Mouse (Mus musculus): ENCODE measurements around the gene Adk. TPM values are rescaled to one million over a fixed set of nuclear protein-coding genes. Genes with fewer than 3 reads are reported as not detected.
"Not testable (repeated sequence)": the region's sequence is repeated elsewhere in the genome, so short reads cannot be mapped to it uniquely, and the experiment has no call there.

Gene Adk
- total RNA-seq, 2 experiments from 2014 or later = 47.1 to 54.7 TPM

GRCm38 (mm10) chr14:21062766-21063513 is 10.6 kb downstream of the Adk start:
- ATAC-seq (ENCODE audit: poor library complexity, severe bottlenecking) = no peak

- no peak for ATAC-seq (ENCODE audit: poor library complexity, severe bottlenecking)
Measured at GRCm38 (mm10) chr14:21064321-21064720, 11.9 kb downstream of the Adk start.

DNA sequence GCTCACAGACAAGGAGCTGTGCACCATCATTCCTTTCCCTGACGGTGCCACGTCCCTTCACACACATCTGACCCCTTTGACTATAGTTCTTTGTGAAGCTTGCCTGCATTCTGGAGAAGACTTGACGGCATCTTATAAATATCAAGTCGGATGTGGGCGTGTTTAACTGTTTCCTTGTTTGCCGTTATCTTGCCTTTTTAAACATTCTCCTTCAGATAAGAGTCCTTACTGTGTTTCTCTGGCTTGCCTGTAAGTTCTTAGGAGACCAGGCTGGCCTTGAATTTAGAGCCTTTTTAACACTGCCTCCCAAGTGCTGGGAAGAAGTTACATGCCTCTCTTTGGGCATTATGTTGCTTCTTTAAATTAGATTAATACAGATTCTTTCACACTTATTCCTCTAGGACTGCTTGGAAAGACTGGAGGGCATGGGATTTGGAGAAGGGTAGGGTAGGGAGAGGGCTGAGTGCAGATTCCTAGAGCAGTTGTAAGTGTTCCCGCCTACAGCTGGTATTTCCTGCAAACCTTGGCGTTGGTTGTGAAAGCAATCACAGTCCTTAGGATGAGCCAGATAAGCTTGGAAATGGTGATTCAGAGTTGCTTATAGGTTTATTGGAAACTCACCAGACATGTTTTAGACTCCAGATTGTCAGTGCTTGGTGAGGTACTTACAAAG is 13.3 kb downstream of the Adk start:
- no peak for ATAC-seq (ENCODE audit: poor library complexity, severe bottlenecking)

- 0 out of 2 replicates have a peak, but pooled peaks have one; percentile 47 for ATAC-seq (ENCODE audit: poor library complexity, severe bottlenecking)
Measured at GRCm38 (mm10) chr14:21069594-21069993, 17.2 kb downstream of the Adk start.

GRCm38 (mm10) chr14:21073981-21074380 is 21.6 kb downstream of the Adk start:
- ATAC-seq (ENCODE audit: poor library complexity, severe bottlenecking) = no peak

DNA sequence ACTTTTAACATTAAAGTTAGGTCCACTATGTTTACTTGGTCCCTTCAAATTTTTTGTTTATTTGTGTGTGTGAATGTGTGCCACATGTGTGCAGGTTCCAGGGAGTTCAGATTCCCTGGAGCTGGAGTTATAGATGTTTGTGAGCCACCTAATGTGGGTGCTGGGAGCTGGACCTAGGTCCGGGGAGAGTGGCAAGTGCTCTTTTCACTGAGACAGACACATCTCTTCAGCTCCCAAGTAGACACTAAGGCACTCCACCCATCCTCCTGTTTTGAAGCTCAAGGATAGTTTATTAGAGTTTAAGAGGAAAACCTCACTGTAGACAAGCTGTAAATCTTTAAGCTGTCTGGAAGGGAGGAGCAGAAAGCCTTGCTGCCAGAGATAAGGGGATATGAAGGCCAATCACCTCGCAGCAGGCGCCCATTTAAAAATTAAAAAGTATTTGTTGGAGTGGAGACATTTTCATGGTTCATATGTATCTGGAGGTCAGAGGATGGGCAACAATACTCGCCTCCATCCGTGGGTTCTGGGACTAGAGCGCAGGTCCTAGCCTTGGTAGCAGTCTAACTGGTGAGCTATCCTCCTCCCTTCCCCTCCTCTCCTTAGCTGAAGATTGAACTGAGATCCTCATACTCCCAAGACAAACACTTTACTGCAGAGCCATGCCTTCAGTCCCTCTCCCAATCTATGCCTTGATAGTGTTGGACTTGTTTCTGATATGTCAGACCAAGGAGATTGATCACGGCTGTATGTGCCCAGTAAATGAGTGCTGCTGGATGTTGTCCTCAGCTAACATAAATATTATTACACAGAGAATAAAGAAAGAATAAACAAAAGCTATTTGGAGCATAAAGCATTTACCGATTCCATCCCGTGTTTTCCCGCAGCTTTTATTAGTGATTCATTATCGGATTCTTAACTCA is 22.3 kb downstream of the Adk start:
- ATAC-seq (ENCODE audit: poor library complexity, severe bottlenecking) = no peak

GRCm38 (mm10) chr14:21075751-21076500 is 23.6 kb downstream of the Adk start:
- peak; percentile 93 for ATAC-seq (ENCODE audit: poor library complexity, severe bottlenecking)

DNA sequence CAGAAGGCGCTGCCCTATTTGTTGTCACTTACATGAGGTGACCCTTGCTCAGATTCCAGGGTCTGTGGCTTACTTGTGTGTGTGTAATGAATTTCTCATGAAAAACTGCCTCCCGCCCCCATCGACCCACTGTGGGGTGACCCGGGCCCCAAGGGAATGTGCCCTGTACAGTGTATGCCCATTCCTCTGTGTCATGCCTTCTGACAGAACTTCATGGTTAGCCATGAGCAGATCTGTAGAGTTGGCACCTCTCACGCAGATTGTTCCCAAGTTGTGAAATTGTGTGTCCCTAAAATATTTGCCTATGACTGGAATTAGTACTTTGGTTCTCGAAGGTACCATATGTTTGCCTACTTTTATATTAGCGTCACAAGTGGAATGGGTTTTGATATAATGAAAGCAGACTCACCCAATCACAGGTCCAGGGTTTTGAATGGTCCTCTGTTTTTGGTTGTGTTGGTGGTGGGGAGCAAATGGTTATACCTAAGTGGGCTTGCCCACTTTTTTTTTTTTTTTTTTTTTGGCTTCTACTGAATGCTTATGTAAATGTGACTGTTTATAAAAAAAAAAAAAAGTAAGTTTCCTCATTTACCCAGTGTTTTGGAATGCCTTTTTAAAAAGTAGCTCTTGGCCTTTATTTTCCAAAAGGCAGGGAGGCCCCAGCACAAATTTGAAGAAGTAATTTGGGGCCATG is 24.3 kb downstream of the Adk start:
- ATAC-seq (ENCODE audit: poor library complexity, severe bottlenecking) = no peak

GRCm38 (mm10) chr14:21077939-21078338 is 25.6 kb downstream of the Adk start:
- ATAC-seq (ENCODE audit: poor library complexity, severe bottlenecking) = peak; percentile 29

- ATAC-seq (ENCODE audit: poor library complexity, severe bottlenecking) = no peak
Measured at GRCm38 (mm10) chr14:21078511-21078910, 26.1 kb downstream of the Adk start.

GRCm38 (mm10) chr14:21082823-21083222 is 30.4 kb downstream of the Adk start:
- ATAC-seq (ENCODE audit: poor library complexity, severe bottlenecking) = no peak

GRCm38 (mm10) chr14:21085666-21086065 is 33.3 kb downstream of the Adk start:
- ATAC-seq (ENCODE audit: poor library complexity, severe bottlenecking) = no peak

GRCm38 (mm10) chr14:21086106-21086505 is 33.7 kb downstream of the Adk start:
- no peak for ATAC-seq (ENCODE audit: poor library complexity, severe bottlenecking)

- no peak for ATAC-seq (ENCODE audit: poor library complexity, severe bottlenecking)
Measured at GRCm38 (mm10) chr14:21086827-21087351, 34.5 kb downstream of the Adk start.

DNA sequence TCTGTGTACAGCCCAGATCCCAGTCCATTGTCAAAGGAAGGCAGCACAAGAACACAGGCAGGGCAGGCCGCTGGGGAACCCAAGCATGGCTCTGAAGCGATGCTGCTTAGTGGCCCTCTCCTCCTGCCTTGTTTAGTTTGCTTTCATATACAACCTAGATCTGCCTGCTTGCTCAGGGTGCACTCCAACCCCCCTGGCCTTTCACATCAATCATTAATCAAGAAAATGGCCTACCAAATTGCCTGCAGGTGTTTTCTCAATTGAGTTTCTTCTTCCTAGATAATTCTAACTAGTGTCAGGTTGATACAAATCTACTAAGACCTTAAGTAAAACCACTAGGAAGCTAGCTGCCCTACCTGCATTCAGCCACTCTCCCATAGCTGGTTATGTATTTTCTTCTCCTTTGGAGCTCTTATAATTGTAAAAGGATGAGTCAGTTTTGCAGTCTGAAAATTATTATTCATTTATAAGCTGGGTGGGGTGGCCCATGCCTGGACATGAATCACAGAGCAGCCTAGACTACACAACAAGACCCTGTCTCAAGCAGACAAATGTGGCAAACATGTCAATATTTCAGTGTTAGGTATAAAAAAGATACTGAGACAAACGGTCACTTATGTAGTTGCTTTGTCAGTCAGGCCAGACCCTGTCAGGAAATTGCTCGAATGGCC is 35.2 kb downstream of the Adk start:
- ATAC-seq (ENCODE audit: poor library complexity, severe bottlenecking) = no peak

DNA sequence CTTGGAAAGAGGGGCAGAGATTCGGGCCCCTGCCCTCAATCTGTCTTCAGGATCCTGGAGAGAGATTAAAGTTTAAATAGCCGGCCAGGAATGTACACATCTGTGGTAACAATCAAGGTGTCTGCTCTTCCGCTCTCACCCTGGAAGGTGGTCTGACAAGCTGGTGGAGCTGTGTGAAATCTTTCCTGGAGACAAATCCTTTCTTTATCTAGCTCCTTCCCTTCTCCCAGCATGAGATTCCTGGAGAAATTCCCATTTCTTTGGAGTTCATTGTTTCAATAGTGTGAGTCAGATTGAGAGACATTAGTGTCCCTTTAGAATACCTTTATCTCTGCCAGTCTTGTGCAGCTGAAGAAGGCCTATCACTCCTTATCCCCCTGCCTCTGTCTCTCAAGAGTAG is 36.4 kb downstream of the Adk start:
- ATAC-seq (ENCODE audit: poor library complexity, severe bottlenecking) = no peak

DNA sequence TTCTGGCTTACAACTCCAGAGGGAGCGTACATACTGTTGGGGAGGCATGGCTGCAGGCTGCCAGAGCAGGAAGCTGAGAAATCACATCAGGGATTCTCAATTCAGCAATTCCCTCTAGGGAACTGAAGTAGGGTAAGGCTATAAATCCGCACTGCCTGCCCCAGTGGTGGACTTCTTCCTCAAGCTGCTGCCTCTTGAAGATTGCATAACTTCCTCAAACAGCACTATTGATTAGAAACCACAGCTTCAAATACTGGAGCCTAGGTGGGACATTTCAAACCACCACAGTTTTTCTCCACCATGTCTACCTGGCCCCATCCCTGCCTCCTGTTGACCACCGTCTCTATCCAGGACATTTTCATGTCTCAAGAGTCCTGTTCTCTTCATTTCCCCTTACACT is 38.0 kb downstream of the Adk start:
- ATAC-seq (ENCODE audit: poor library complexity, severe bottlenecking) = peak; percentile 98

DNA sequence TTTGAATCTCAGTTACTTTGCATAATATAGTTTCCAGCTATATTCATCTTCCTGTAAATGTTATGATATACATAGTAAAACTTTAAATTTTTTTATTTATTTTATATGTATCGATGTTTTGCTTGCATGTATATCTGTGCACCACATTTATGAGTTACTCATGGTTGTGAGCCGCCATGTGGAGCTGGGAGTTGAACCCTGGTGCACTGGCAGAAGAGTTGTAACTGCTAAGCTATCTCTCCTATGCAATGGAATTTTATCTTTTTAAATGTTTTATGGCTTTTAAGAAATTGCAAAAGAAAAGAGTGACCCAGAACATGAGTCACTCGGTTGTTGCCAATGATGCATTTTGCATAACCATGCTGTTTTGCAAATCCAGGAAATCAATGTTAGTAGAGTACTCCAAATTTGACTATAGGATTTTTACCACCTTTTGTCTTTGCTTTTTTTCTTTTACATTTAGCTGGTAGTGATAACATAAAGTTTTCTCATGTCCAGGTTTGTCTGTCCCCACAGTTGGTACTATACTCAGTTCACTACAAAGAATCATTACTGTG is 38.6 kb downstream of the Adk start:
- no peak for ATAC-seq (ENCODE audit: poor library complexity, severe bottlenecking)

DNA sequence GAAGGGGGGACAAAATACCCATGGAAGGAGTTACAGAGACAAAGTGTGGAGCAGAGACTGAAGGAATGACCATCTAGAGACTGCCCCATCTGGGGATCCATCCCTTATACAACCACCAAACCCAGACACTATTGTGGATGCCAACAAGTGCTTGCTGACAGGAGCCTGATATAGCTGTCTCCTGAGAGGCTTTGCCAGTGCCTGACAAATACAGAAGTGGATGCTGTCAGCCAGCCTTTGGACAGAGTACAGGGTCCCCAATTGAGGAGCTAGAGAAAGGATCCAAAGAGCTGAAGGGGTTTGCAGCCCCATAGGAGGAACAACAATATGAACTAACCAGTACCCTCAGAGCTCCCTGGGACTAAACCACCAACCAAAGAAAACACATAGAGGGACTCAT is 41.8 kb downstream of the Adk start:
- ATAC-seq (ENCODE audit: poor library complexity, severe bottlenecking) = not testable (repeated sequence)

Data from megakaryocyte, adult 5-6 weeks (primary cell).